Mouse (Mus musculus): Measurements from ENCODE around the gene Lrp6.

Lrp6 gene

GRCm38 (mm10) chr6:134498518-134498917 is 68.2 kb downstream of the Lrp6 start:
- DNase-seq (ENCODE audit: low read depth, low spot score): no peak

GRCm38 (mm10) chr6:134494828-134495698 is 71.7 kb downstream of the Lrp6 start:
- no peak for DNase-seq (ENCODE audit: low read depth, low spot score)

- no peak for DNase-seq (ENCODE audit: low read depth, low spot score)
These were observed 77.1 kb downstream of the Lrp6 start for GRCm38 (mm10) chr6:134489637-134490036.

- no peak for DNase-seq (ENCODE audit: low read depth, low spot score)
These were observed 77.6 kb downstream of the Lrp6 start for GRCm38 (mm10) chr6:134489130-134489529.

GRCm38 (mm10) chr6:134486318-134486717 is 80.4 kb downstream of the Lrp6 start:
- DNase-seq (ENCODE audit: low read depth, low spot score): no peak

- no peak for DNase-seq (ENCODE audit: low read depth, low spot score)
These were observed 87.3 kb downstream of the Lrp6 start for GRCm38 (mm10) chr6:134479481-134479880.

- DNase-seq (ENCODE audit: low read depth, low spot score): no peak
These were observed 93.6 kb downstream of the Lrp6 start for GRCm38 (mm10) chr6:134473143-134473561.

GRCm38 (mm10) chr6:134470857-134471256 is 95.9 kb downstream of the Lrp6 start:
- DNase-seq (ENCODE audit: low read depth, low spot score): no peak

GRCm38 (mm10) chr6:134469297-134469696 is 97.5 kb downstream of the Lrp6 start:
- no peak for DNase-seq (ENCODE audit: low read depth, low spot score)

GRCm38 (mm10) chr6:134466671-134467229 is 100.0 kb downstream of the Lrp6 start:
- DNase-seq (ENCODE audit: low read depth, low spot score): no peak

GRCm38 (mm10) chr6:134461175-134461574 is 105.6 kb downstream of the Lrp6 start:
- no peak for DNase-seq (ENCODE audit: low read depth, low spot score)

GRCm38 (mm10) chr6:134458376-134458775 is 108.4 kb downstream of the Lrp6 start:
- DNase-seq (ENCODE audit: low read depth, low spot score): no peak

GRCm38 (mm10) chr6:134454093-134454492 is 112.7 kb downstream of the Lrp6 start:
- DNase-seq (ENCODE audit: low read depth, low spot score): no peak

- no peak for DNase-seq (ENCODE audit: low read depth, low spot score)
These were observed 116.1 kb downstream of the Lrp6 start for GRCm38 (mm10) chr6:134450661-134451119.

GRCm38 (mm10) chr6:134449958-134450357 is 116.8 kb downstream of the Lrp6 start:
- no peak for DNase-seq (ENCODE audit: low read depth, low spot score)

- no peak for DNase-seq (ENCODE audit: low read depth, low spot score)
These were observed 118.3 kb downstream of the Lrp6 start for GRCm38 (mm10) chr6:134448451-134448850.

GRCm38 (mm10) chr6:134443925-134444324 is 122.8 kb downstream of the Lrp6 start:
- DNase-seq (ENCODE audit: low read depth, low spot score): no peak

GRCm38 (mm10) chr6:134443198-134443904 is 123.4 kb downstream of the Lrp6 start:
- no peak for DNase-seq (ENCODE audit: low read depth, low spot score)

GRCm38 (mm10) chr6:134442219-134442618 is 124.5 kb downstream of the Lrp6 start:
- DNase-seq (ENCODE audit: low read depth, low spot score): no peak

GRCm38 (mm10) chr6:134441716-134442115 is 125.0 kb downstream of the Lrp6 start:
- no peak for DNase-seq (ENCODE audit: low read depth, low spot score)

- DNase-seq (ENCODE audit: low read depth, low spot score): no peak
These were observed 126.7 kb downstream of the Lrp6 start for GRCm38 (mm10) chr6:134440023-134440422.

GRCm38 (mm10) chr6:134439401-134440021 is 127.3 kb downstream of the Lrp6 start:
- DNase-seq (ENCODE audit: low read depth, low spot score): peak; percentile 43
